Mouse (Mus musculus) G1E-ER4 (cell line): ENCODE results near the gene Egfem1. TPM values are rescaled to one million over a fixed set of nuclear protein-coding genes. Genes with fewer than 3 reads are reported as not detected.

ENCODE experiments used
- GATA1 ChIP-seq: IDR thresholded peaks from one replicate; pipeline ENCODE4 v1.8.0; 2012; ENCODE audit warnings: low read length, inconsistent platforms
- polyA plus RNA-seq: library from polyadenylated mRNA; stranded (reverse); fragments of >175 nt; gene quantifications from 2 replicates; pipeline ENCODE4 v1.2.3, GENCODE M21; 2012

Gene Egfem1
- polyA plus RNA-seq, 1 experiment, result not detected

- TF ChIP-seq GATA1, result no peak
These were observed 650.8 kb downstream of the Egfem1 start for GRCm38 (mm10) chr3:29732626-29733025.

- no peak for TF ChIP-seq GATA1
These were observed 652.4 kb downstream of the Egfem1 start for GRCm38 (mm10) chr3:29734251-29734650.

DNA sequence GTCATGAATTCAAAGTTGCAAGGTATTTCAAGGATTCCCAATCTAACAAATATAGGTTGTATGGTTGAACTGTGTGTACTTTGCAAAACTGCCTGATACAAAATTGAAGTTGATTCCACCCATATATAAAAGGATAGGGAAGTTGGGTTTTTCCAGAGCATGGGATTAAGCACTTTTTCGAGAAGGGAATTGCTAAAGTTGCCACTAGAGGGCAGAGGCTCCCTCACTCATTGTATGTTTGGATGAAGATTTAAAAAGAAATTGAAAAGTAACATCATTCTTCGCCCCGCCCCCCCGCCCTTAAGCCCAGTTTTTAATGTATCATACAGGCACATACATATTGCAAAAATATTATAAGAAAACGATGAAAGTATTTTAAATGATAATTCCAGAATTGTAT lies 657.5 kb downstream of the Egfem1 start:
- TF ChIP-seq GATA1, result no peak

Other genes with a start within 250 kb of the Egfem1 start
- gene Gm1527, start 189.4 kb upstream of the Egfem1 start, polyA plus RNA-seq, result not detected in 2 replicates